Mouse (Mus musculus) lung, postnatal 10 days (tissue): ENCODE measurements at regions not wholly inside any gene's neighbourhood (a gene's known extent, or its start where the extent isn't known, plus 50 kb on each side); places are given as distances from the start of the nearest gene placed in this dataset.

Source experiments
- DNase-seq: peaks from one replicate; pipeline ENCODE4 v3.0.0; 2021

- DNase-seq = no peak
These were observed 79.6 kb upstream of the Id2 start for GRCm38 (mm10) chr12:25176565-25176964.

GRCm38 (mm10) chr12:25173064-25173463 is 76.1 kb upstream of the Id2 start:
- no peak for DNase-seq

- DNase-seq = no peak
These were observed 75.5 kb upstream of the Id2 start for GRCm38 (mm10) chr12:25172450-25172849.

GRCm38 (mm10) chr12:25169611-25170010 is 72.7 kb upstream of the Id2 start:
- DNase-seq = no peak

- no peak for DNase-seq
These were observed 71.2 kb upstream of the Id2 start for GRCm38 (mm10) chr12:25168213-25168545.

- DNase-seq = no peak
These were observed 70.7 kb upstream of the Id2 start for GRCm38 (mm10) chr12:25167504-25168212.

- DNase-seq = no peak
These were observed 69.6 kb upstream of the Id2 start for GRCm38 (mm10) chr12:25166525-25166924.

- DNase-seq = no peak
These were observed 68.7 kb upstream of the Id2 start for GRCm38 (mm10) chr12:25165650-25166049.

- peak; percentile 51 for DNase-seq
These were observed 67.8 kb upstream of the Id2 start for GRCm38 (mm10) chr12:25164724-25165123.

- DNase-seq = peak; percentile 49
These were observed 66.6 kb upstream of the Id2 start for GRCm38 (mm10) chr12:25163541-25163940.

- no peak for DNase-seq
These were observed 65.9 kb upstream of the Id2 start for GRCm38 (mm10) chr12:25162843-25163242.

GRCm38 (mm10) chr12:25161939-25162338 is 65.0 kb upstream of the Id2 start:
- DNase-seq = no peak

- DNase-seq = no peak
These were observed 64.3 kb upstream of the Id2 start for GRCm38 (mm10) chr12:25160990-25161843.

GRCm38 (mm10) chr12:25159091-25159490 is 62.2 kb upstream of the Id2 start:
- no peak for DNase-seq

GRCm38 (mm10) chr12:25157238-25157637 is 60.3 kb upstream of the Id2 start:
- DNase-seq = no peak

- DNase-seq = no peak
These were observed 58.5 kb upstream of the Id2 start for GRCm38 (mm10) chr12:25155396-25155795.

GRCm38 (mm10) chr12:25148099-25148498 is 51.2 kb upstream of the Id2 start:
- DNase-seq = no peak
